Mouse (Mus musculus) 416B (cell line): Measurements from ENCODE around the gene Clip3.

Source experiments
- DNase-seq: peaks from one replicate; pipeline ENCODE4 v3.0.0; 2011; ENCODE audit warnings: low read depth

The Clip3 gene

DNA sequence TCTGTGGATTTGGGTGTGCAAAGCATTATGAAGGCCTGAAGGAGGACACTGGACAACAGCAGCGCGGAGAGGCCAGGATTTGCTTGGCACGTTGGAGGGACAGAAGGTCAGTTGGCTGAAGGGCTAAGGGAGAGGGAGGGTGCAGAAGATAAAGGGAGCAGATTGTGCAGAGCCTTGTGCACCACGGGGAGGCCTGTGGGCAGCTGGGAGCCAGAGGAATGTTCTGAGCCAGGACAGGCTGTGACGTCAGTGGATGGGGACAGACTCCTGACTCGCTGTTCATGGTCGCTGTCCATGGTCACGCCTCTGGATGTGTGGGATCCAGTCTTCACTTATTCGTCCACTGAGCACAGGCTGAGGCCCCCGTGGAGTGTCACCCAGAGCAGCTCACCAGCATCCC lies 3.6 kb downstream of the Clip3 start:
- peak; percentile 27 for DNase-seq

GRCm38 (mm10) chr7:30296816-30297215 lies 5.3 kb downstream of the Clip3 start:
- no peak for DNase-seq

GRCm38 (mm10) chr7:30297266-30297665 lies 5.7 kb downstream of the Clip3 start:
- no peak for DNase-seq

GRCm38 (mm10) chr7:30300914-30301313 lies 9.4 kb downstream of the Clip3 start:
- DNase-seq = peak; percentile 56

- DNase-seq = peak; percentile 66
Measured at GRCm38 (mm10) chr7:30306083-30306779, 14.7 kb downstream of the Clip3 start.

DNA sequence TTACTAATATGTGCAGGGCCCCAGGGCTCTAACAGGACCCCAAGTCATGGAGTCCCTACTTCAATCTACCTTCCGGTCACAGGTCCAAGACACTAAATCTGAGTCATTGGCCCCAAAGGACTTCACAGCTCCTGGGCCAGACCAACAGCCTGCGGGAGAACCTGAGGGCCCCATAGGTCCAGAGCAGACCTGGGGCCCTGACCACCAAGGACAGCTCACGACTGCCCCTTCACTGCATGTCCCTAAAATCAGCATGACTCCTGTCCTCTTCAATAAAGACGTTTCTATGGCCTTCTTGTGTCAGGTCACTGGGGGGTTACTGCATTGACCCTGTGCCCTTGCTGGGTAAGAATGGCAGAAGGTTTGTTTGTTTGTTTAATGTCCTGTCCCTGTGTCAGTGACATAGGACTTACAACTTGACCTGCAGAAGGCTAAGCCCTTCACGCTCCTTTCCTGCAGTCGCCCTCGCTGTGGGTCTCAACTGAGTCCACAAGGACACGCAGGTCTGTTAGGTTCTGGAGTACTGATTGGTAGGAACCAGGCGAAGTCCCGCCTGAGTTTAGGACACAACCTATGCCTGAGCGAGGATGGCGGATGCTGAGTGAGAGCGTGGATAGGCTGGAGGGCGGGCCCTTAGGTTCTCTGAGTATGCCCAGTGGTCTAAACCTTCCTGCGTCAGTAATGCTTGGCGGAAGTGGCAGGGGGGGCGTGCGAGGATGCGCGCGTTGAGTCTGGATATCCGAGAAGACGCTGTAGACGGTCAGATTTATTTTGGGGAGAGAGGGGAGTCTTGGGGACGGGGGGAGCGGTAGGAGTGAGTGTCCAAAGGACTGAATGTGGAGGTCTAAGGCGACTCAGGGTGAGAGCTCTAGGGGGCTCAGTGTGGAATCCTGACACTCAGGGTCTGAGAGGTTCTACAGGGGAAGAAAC lies 16.8 kb downstream of the Clip3 start, which contains the start of gene Alkbh6:
Alkbh6 (plus strand) TSS at position 642 of the 930 bp plus-strand sequence.
- DNase-seq = peak; percentile 98

DNA sequence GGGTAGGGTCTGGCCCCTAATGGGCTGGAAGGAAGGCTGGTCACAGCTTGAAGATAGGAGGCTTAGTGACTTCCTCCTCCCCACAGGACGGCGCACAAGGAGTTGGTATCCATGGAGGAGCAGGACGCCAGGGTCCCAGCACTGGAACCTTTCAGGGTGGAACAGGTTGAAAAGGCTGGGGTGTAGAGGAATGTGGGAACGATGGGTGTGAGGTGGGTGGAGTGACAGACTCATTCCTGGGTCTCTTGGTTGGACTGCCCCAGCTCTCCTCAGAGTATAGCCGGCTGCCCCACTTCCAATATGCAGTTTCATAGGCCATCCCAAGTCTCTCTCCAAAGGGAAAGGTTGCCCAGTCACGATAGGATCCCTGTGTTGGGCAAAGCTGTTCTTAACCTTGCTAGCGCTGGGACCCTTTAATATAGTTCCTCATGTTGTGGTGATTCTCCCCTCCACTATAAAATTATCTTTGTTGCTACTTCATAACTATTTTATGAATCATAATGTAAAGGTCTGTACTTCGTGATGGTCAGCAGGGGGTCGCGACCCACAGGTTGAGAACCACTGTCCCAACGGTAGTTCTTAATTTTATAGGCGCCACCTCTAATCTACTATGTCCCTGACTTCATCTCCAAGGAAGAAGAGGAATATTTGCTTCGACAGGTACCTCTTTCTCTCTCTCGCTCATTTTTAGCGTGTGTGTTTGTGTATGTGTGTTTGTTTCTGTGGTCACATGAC lies 18.0 kb downstream of the Clip3 start:
- no peak for DNase-seq

- no peak for DNase-seq
Measured at GRCm38 (mm10) chr7:30310136-30310535, 18.6 kb downstream of the Clip3 start.

- DNase-seq = no peak
Measured at GRCm38 (mm10) chr7:30313666-30314320, 22.3 kb downstream of the Clip3 start.

- DNase-seq = no peak
Measured at GRCm38 (mm10) chr7:30314721-30315155, 23.2 kb downstream of the Clip3 start, which contains the start of gene Syne4. Gene Syne4, plus strand, starts transcription at chr7:30314807.

DNA sequence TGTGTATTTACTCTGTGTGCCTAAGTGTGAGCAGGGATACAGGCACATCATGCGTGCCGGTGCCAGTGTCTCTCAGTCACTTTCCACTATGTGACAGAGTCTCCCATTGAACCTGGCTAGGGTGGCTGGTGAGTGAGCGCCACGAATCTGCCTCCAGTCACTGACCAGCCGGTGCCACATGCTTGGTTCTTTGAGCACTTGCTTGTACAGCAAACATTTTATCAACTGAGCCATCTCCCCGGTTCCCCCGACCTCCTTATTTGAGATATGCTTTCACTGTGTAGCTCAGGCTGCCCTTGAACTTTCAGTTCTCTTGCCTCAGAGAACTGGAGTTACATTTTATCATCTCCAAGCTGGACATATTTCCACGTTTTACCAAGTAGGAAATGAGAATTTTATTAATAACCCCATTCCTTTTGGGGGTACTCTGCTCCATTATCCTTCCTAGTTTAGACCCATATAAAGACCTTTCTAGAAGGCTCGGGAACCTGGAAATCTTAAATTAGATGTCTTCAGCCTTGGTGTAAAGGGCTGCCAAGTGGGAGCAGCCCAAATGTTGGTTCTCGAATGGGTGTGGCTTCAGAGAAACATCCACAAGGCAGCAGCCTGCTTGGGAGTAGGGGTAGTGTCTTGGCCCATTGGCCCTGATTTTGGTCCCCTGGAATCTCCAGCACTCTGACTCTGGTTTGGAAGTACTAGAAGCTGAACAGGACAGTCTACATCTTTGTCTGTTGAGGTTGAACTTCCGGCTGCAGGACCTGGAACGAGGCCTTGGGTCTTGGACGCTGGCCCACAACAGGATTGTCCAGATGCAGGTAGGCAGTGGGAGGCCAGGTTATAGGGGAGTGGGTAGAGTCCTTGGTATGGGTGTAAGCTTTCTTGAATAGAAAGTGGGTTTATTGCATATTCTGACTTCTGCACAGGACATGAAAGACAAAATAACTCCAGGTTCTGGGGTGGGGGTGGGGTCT lies 24.3 kb downstream of the Clip3 start:
- no peak for DNase-seq

DNA sequence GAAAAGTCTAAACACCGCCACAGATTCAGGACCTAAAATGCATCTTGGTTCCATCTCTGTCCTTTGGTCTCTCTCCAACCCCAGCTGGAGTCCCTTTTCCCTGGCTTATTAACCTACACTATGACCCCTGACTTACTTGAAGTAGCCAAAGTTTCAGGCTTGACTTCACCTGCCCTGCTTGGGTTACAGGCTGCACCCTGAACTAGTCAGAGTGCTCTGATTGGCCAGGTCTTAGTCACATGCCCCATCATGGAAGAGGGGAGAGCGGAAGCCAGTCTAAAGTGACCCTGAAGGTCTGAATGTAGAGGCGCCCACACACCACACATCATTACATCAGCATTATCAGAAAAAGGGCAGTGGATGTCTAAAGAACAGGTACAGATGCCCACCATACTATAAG lies 26.6 kb downstream of the Clip3 start:
- DNase-seq = no peak

GRCm38 (mm10) chr7:30320946-30321345 lies 29.4 kb downstream of the Clip3 start:
- no peak for DNase-seq

DNA sequence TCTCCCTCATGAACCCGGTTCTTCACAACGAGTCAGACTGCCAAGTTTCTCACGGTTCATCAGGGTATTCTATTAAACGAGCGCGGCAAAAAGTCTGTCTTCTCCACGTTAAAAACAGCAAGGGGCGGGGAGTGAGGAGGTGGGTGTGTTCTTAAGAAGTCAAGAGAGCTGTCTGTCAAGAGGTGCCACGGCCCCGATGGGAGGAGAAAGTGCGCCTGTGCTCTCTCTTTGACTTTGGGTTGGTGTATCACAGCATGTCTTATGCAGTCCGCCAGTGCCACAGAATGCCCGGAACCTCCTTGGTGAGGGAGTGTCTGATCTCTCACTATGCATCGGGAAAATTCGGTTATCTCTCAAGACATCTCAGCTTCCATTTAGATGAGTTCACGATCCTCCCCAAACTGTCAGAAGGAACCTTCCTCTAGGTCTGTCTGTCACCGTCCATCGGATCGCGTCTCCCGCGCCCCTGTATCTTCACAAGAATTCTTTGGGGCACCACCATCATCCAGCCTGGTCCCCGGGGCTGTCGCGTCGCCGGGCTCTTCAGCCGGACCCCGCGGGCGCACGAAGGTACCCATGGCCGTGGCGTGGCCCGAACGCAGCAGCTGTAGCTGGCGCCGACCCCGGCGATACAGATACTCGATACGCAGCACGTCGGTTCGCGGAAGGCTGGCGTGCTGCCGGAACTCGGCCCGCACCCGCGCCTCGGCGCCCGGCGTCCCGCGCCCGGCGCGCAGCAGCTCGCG lies 30.2 kb downstream of the Clip3 start, which contains the start of gene E130208F15Rik:
E130208F15Rik (plus strand) TSS at position 202 of the 746 bp plus-strand sequence.
- peak; percentile 93 for DNase-seq

GRCm38 (mm10) chr7:30322285-30322667 lies 30.7 kb downstream of the Clip3 start:
- peak; percentile 98 for DNase-seq

- DNase-seq = peak; percentile 78
Measured at GRCm38 (mm10) chr7:30322865-30323264, 31.3 kb downstream of the Clip3 start.

DNA sequence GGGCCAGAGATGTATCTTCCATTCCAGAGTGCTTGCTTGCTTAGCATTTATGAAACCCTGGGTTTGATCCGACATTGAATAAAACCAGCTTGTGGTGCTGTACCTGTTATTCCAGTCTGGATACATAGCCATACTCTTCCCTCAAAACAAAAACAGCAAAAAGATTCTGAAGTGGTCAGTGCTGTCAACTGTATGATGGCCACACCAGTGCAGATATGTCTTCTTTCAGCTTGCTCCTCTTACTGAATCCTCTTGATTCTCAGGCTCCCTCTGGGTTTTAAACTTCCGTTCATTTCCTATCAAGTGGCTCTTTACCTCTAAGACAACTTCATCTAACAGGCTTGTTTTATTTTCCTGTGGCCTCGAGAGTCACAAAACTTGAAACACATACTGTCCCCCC lies 32.3 kb downstream of the Clip3 start, which contains the start of gene Sdhaf1:
Sdhaf1 (minus strand) TSS at position 101 of the 400 bp plus-strand sequence.
- DNase-seq = no peak

- no peak for DNase-seq
Measured at GRCm38 (mm10) chr7:30324300-30324944, 32.9 kb downstream of the Clip3 start.

DNA sequence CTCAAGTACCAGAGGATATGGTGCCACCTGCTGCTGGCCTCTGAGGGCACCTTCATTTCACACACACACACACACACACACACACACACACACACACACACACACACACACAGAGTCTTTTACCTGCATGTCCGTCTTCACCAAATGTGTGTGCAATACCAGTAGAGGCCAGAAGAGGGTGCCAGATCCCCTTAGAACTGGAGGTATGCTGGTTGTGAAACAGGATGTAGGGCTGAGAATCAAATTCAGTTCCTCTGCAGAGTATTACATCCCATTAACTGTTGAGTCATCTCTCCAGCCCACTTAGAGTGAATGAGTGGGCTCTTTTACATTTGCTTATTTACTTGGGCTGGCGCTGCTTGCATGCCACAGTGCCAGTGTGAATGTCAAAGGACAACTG lies 33.8 kb downstream of the Clip3 start:
- peak; percentile 86 for DNase-seq
